In genomic region chrX:52743781-52744180, GRCm38 (mm10) we compare ENCODE assay signal across 8 mouse cellular contexts. TPM values are rescaled to one million over a fixed set of nuclear protein-coding genes. Genes with fewer than 3 reads are reported as not detected.
DNase-seq lines count a peak whose midpoint lies in the region; ATAC-seq and TF ChIP-seq lines count a peak whose summit lies in the region.

No protein-coding gene starts in this region.

- H3K4me2 ChIP-seq in heart, embryonic 14.5 days (ENCODE audit: low read length), result peak overlapping the region; percentile 83
- peak overlapping the region; percentile 86 for H3K4me2 ChIP-seq in hindbrain, embryonic 14.5 days (replicated peaks)

- H3K27ac ChIP-seq in heart, embryonic 14.5 days (replicated peaks in 1 of 2; ENCODE audit: control insufficient read depth in 1 of 2, insufficient read depth in 1 of 2, low read depth in 2 of 2, low read length in 2 of 2), result no peak overlapping the region
- no peak overlapping the region; the same call in 1 of the 2 replicates for H3K27ac ChIP-seq in bone marrow, adult 2 months (ENCODE audit: control insufficient read depth, insufficient read depth, low read depth, low read length, poor library complexity)
- no peak overlapping the region for H3K27ac ChIP-seq in hindbrain, embryonic 14.5 days

- H3K4me3 ChIP-seq in heart, embryonic 14.5 days (ENCODE audit: control insufficient read depth in 1 of 2, insufficient read depth in 1 of 2, low read depth in 1 of 2, low read length in 2 of 2), result peak overlapping the region; percentile 44 to 54
- peak overlapping the region; percentile 64 for H3K4me3 ChIP-seq in bone marrow, adult 2 months (replicated peaks; ENCODE audit: control insufficient read depth, low read depth, low read length)
- H3K4me3 ChIP-seq in hindbrain, embryonic 14.5 days (replicated peaks; ENCODE audit: low read length), result peak overlapping the region; percentile 39

- peaks cover 27% of the 10 kb centered on the region for H3K27me3 ChIP-seq in heart, embryonic 14.5 days (ENCODE audit: control insufficient read depth, insufficient read depth, low read length)
- H3K27me3 ChIP-seq in hindbrain, embryonic 14.5 days (ENCODE audit: control insufficient read depth, insufficient read depth, low read length), result peaks cover 27% of the 10 kb centered on the region

- 22% methylated on average over 15 of the region's 15 CpGs for WGBS in heart, embryonic 14.5 days
- WGBS in bone marrow, adult 2 months, result 11% methylated on average over 15 of the region's 15 CpGs
- WGBS in hindbrain, embryonic 14.5 days, result 11% methylated on average over 15 of the region's 15 CpGs

- H3K4me1 ChIP-seq in heart, embryonic 14.5 days (ENCODE audit: control insufficient read depth in 2 of 2, insufficient read depth in 2 of 2, low read length in 2 of 2), result peaks cover 0 to 2% of the 10 kb centered on the region in 2 experiments; a peak in 1 of 4 replicates
- no peaks in the 10 kb centered on the region; the same call in 1 of the 2 replicates for H3K4me1 ChIP-seq in bone marrow, adult 2 months (ENCODE audit: control insufficient read depth, insufficient read depth, low read length)
- H3K4me1 ChIP-seq in hindbrain, embryonic 14.5 days (replicated peaks; ENCODE audit: control insufficient read depth, insufficient read depth, low read length), result no peaks in the 10 kb centered on the region

- intact Hi-C loops in gastrocnemius, postnatal 14 days (cut with DNase I; ENCODE audit: low total_unique reads), result no loop called here

- no peak for DNase-seq in heart, adult 18-20 months
- DNase-seq in hindbrain, embryonic 14.5 days (ENCODE audit: low spot score), result no peak
- DNase-seq in neural tube, embryonic 10.5 days (ENCODE audit: extremely low spot score, low spot score), result peak; percentile 29
- no peak for DNase-seq in gastrocnemius, postnatal 14 days
- no peak for DNase-seq in urinary bladder, adult 18-20 months (ENCODE audit: low spot score in 2 of 2)
- no peak for DNase-seq in cerebellum, adult 9-10 months

- no peaks in the 10 kb centered on the region for H3K9me3 ChIP-seq in heart, embryonic 14.5 days (ENCODE audit: control insufficient read depth, low read length)
- no peaks in the 10 kb centered on the region for H3K9me3 ChIP-seq in hindbrain, embryonic 14.5 days (ENCODE audit: control insufficient read depth, low read length)

- H3K9ac ChIP-seq in heart, embryonic 14.5 days (ENCODE audit: low read length), result peak overlapping the region; percentile 34; the same call in 1 of the 2 replicates
- no peak overlapping the region for H3K9ac ChIP-seq in hindbrain, embryonic 14.5 days

- no peak for TF ChIP-seq POLR2A in bone marrow, adult 2 months (IDR thresholded peaks at IDR 0.05; ENCODE audit: borderline replicate concordance, control insufficient read depth, low read depth, low read length)

- no peak for ATAC-seq in heart, embryonic 14.5 days (ENCODE audit: insufficient number of reproducible peaks, insufficient read depth, low FRiP score, low read depth)
- ATAC-seq in hindbrain, embryonic 14.5 days (ENCODE audit: low FRiP score), result no peak

- TF ChIP-seq CTCF in bone marrow, adult 2 months (IDR thresholded peaks at IDR 0.05; ENCODE audit: control insufficient read depth, insufficient read depth, low read length), result no peak

- H3K36me3 ChIP-seq in heart, embryonic 14.5 days (ENCODE audit: control insufficient read depth, insufficient read depth, low read length), result no peaks in the 10 kb centered on the region
- no peaks in the 10 kb centered on the region for H3K36me3 ChIP-seq in hindbrain, embryonic 14.5 days (replicated peaks; ENCODE audit: control insufficient read depth, insufficient read depth)

RNA-seq across cellular contexts. Expression of gene Ccdc160, which starts 47.2 kb away (rescaled TPM):
- 0.26 and 1.1 TPM in 2 replicates for polyA plus RNA-seq in heart, embryonic 14.5 days (2014; fragmentation: Nextera tagmentation; extraction: Ambion mirVana)
- total RNA-seq in heart, adult 18-20 months (2021), result under 1 TPM; 0.27 to 0.36 TPM
- polyA plus RNA-seq in bone marrow, adult 2 months (2011; ENCODE audit: insufficient read depth, insufficient read length, low replicate concordance, missing spikeins), result not detected in 2 replicates
- polyA plus RNA-seq in hindbrain, embryonic 14.5 days (2014; fragmentation: Nextera tagmentation; extraction: Ambion mirVana), result 8.2 and 9.4 TPM in 2 replicates
- total RNA-seq in gastrocnemius, postnatal 14 days (2021), result under 1 TPM; 0.23 to 0.24 TPM
